Mouse (Mus musculus) intestine, embryonic 14.5 days (tissue): ENCODE results near the gene Gm14308. TPM values are rescaled to one million over a fixed set of nuclear protein-coding genes. Genes with fewer than 3 reads are reported as not detected.
"Not testable (repeated sequence)": the region's sequence is repeated elsewhere in the genome, so short reads cannot be mapped to it uniquely, and the experiment has no call there.

Experiments
- ATAC-seq: fragments of 200-750 bp; cut with Nextera tagmentation; replicated peaks from 2 replicates; pipeline ENCODE4 v1.8.0; 2017; ENCODE audit warnings: low read depth, moderate number of reproducible peaks, moderate TSS enrichment, moderate library complexity; ENCODE audit not compliant: low FRiP score, low TSS enrichment
- DNase-seq: peaks from one replicate; pipeline ENCODE4 v3.0.0-alpha.2; 2018; ENCODE audit warnings: low spot score
- H3K27ac ChIP-seq: fragments of 300-500 bp; sonication (generic); 2 replicates; pipeline ENCODE4 v1.5.1; 2014; ENCODE audit warnings: low read depth, mild to moderate bottlenecking, control low read depth
- H3K27me3 ChIP-seq: fragments of 300-500 bp; sonication (generic); replicated peaks from 2 replicates; pipeline ENCODE4 v1.6.1; 2014; ENCODE audit warnings: low read length, control low read depth; ENCODE audit not compliant: control insufficient read depth, insufficient read depth
- H3K36me3 ChIP-seq: fragments of 300-500 bp; sonication (generic); 2 replicates; pipeline ENCODE4 v1.6.1; 2014; ENCODE audit warnings: low read length, control low read depth; ENCODE audit not compliant: control insufficient read depth, insufficient read depth
- H3K4me1 ChIP-seq: fragments of 300-500 bp; sonication (generic); replicated peaks from 2 replicates; pipeline ENCODE4 v1.6.1; 2014; ENCODE audit warnings: low read length, control low read depth, mixed read lengths; ENCODE audit not compliant: control insufficient read depth, insufficient read depth
- H3K4me2 ChIP-seq: fragments of 300-500 bp; sonication (generic); 2 replicates; pipeline ENCODE4 v1.6.1; 2014; ENCODE audit warnings: low read length
- H3K4me3 ChIP-seq: fragments of 300-500 bp; sonication (generic); 2 replicates; pipeline ENCODE4 v1.5.1; 2014; ENCODE audit warnings: low read depth, low read length, control low read depth, mixed read lengths
- H3K9ac ChIP-seq: fragments of 300-500 bp; sonication (generic); 2 replicates; pipeline ENCODE4 v1.6.1; 2014; ENCODE audit warnings: mild to moderate bottlenecking, low read length
- H3K9me3 ChIP-seq: fragments of 300-500 bp; sonication (generic); 2 replicates; pipeline ENCODE4 v1.6.1; 2016; ENCODE audit warnings: low read length, control low read depth; ENCODE audit not compliant: control insufficient read depth
- WGBS: fragments of 180-500 bp; shearing (Covaris S2); extraction: QIAGEN DNeasy Blood & Tissue Kit; methylation state at CpG from one replicate; pipeline ENCODE4 v1.1.7; 2014; 5-methylcytosine and 5-hydroxymethylcytosine counted together
- polyA plus RNA-seq: library from polyadenylated mRNA; unstranded; fragments of >200 nt; fragmentation: Nextera tagmentation; extraction: Ambion mirVana; gene quantifications from 2 replicates; pipeline ENCODE4 v1.2.1, GENCODE M21; 2014

Gm14308 gene
- 15.0 and 23.8 TPM in 2 replicates for polyA plus RNA-seq

- not testable (repeated sequence) for DNase-seq
- no CpG with 5 or more reads among the region's 4 CpGs for WGBS
Measured at GRCm38 (mm10) chr2:176636244-176636643, at the start of gene Gm14308. Gene Gm14308 (minus strand): TSS chr2:176636344.

GRCm38 (mm10) chr2:176670222-176670621, 34.1 kb upstream of the Gm14308 start, which contains the start of gene Zfp973:
Gene Zfp973 (plus strand): TSS chr2:176670522.
- not testable (repeated sequence) for DNase-seq, H3K4me3 ChIP-seq, H3K4me2 ChIP-seq, H3K27me3 ChIP-seq, H3K36me3 ChIP-seq, ATAC-seq, H3K4me1 ChIP-seq, H3K9ac ChIP-seq, H3K9me3 ChIP-seq, H3K27ac ChIP-seq
- WGBS: no CpG with 5 or more reads among the region's 6 CpGs

More at GRCm38 (mm10) chr2:176636244-176636643, at the start of gene Gm14308:
- H3K9me3 ChIP-seq, H3K36me3 ChIP-seq, H3K9ac ChIP-seq, H3K4me3 ChIP-seq, H3K27ac ChIP-seq, H3K4me1 ChIP-seq, ATAC-seq, H3K27me3 ChIP-seq, H3K4me2 ChIP-seq: not testable (repeated sequence)

Other genes with a start within 250 kb of the Gm14308 start
- 13.5 and 15.9 TPM in 2 replicates for gene Gm14435, start 212.8 kb downstream of the Gm14308 start, polyA plus RNA-seq
- gene Gm14434, start 149.6 kb downstream of the Gm14308 start, polyA plus RNA-seq: 0.74 and 2.0 TPM in 2 replicates
- not detected in 2 replicates for gene Zfp967, start 115.3 kb downstream of the Gm14308 start, polyA plus RNA-seq
- gene Zfp973, start 34.2 kb upstream of the Gm14308 start, polyA plus RNA-seq: 9.4 and 10.0 TPM in 2 replicates
- gene Gm14305, start 72.0 kb upstream of the Gm14308 start, polyA plus RNA-seq: 29.9 and 32.6 TPM in 2 replicates
- gene Gm14295, start 162.3 kb upstream of the Gm14308 start, polyA plus RNA-seq: 15.3 and 16.9 TPM in 2 replicates
- not detected in 2 replicates for gene Gm14408, start 194.8 kb upstream of the Gm14308 start, polyA plus RNA-seq